Mouse (Mus musculus) thymus, adult 18-20 months (tissue): ENCODE results near the gene Zfp579.
A peak's percentile ranks its signal among the peaks of the same experiment; 100 is the strongest.
"Not testable (repeated sequence)": the region's sequence is repeated elsewhere in the genome, so short reads cannot be mapped to it uniquely, and the experiment has no call there.

ENCODE experiments used
- DNase-seq, 2 experiments: peaks; one replicate each; pipeline ENCODE4 v3.0.0; 2022; ENCODE audit warnings: mixed read lengths in 2 of 2

Gene Zfp579

DNA sequence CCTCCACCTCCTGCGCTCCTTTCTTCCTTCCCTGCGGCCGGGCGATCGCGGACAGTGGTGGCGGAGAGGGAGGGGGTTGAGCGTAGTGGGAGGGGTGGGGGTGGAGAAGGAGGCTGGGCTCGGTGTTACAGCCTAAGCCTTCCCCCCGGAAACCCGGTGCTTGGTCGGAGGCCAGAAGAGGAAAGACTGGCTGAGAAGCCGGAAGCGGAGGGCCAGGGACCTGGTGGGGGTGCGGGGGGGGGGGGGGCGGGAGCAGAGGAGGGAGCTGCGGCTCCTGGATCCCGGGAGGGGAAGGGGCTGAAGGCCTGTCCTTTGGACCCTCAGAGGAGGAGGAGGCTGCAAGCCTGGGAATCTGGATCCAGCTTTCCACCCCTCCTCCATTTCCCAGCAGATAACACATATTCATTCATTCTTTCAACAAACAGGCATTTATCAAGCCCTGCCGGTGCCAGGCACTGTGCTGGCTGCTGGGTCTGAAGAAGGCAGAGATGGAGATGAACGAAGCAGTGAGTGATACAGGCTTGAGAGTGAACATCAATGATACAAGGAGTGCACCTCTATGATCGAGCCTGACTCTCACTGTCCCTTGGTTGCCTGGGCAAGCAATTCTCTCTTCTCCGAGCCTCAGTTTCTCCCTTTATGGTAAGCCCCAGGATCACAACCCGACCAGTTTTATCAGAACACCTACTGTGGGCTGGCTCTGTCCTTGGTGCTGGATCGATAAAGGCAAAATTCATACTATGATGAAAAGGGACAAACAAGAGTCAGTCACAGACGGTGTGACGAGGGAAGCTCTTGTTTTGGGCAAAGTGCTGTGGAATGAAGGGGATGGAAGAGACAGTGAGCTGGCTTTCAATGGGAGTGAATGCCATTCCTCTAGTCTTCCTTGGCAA lies at the start of gene Zfp579:
TSS of gene Zfp579 (minus strand) at position 156 of the 893 bp plus-strand sequence.
- DNase-seq: peak; percentile 73 to 78

DNA sequence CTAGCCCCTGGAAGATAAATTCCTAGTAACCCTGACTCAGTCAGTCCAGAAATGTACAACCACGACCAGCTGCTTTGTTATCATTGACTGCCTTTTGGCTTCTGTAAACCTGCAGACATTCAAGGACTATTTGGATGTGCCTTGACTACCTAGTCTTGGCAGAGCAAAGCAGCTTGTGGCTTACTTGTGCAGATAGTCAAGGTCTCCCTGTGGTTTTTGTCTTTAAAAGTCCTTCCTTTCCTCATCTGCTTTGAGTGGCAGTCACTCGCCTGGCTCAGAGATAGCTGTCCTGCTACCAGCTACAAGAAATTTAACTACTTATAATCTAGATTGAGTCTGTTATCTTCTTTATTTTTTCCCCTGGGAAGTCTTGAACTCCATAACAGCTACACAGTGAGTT lies 49.0 kb upstream of the Zfp579 start:
- no peak for DNase-seq

DNA sequence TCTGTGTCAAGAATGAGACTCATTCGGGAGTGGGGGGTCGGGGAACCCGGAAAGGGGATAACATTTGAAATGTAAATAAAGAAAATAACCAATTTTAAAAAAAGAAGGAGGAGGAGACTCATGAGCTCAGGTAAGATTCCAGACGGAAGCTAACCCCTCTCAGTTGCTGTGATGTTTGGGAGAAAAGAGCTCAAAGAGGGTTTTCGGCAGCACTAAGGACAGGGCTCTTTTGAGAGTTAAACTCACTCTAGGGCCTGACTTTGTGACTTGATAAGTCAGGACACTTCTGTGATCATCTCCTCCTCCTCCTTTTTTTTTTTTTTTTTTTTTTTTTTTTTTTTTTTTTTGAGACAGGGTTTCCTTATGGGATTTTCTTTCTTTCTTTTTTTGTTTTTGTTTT lies 43.0 kb upstream of the Zfp579 start:
- DNase-seq: no peak

DNA sequence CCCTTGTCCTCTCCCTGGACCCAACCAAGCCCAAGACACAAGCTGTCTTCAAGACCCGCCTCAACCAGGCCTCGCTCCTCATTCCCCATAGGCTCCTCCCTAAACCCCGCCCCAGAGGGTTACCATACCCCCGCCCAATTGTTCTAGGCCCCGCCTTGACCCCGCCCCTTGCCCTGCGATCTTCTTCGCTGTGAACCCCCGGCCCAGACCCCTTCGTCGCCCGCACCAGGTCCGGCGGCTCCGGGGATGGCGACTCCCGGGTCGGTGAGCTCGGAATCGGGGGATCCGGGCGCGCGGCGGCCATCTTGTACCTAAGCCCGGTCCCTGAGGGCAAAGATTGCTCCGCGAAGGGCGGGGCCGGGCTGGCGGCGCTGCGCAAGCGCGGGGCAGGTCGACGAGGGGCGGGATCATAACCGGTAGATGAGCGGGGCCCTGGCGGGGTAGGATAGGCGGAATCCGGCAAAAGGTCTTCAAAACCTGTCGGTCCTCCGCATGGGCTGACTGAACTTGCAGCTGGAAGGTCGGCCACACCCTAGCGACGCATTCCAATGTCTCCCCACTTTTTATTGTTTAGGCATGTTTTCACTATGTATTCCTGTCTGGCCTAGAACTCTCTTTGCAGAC lies 42.3 kb upstream of the Zfp579 start, which contains the start of gene Zfp784:
TSS of gene Zfp784 (minus strand) at position 338 of the 624 bp plus-strand sequence.
- DNase-seq: peak; percentile 88 to 90

DNA sequence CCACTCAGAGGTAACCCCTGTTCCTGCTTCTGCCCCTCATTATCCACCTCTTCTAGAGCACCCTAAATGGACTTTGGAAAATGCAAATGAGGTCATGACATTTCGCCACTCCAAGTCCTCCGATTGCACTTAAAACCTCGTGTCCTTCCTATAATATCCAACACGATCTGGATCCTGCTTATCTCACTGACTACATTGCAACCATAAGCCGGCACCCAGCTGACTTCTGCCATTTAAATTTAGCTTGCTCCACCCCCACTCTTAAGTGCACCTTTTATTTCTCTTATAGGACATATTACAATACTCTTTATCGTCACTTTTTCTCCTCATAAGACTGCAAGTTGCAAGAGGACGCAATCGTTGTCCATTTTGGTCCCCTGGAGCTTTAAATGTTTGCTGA lies 41.5 kb upstream of the Zfp579 start:
- DNase-seq: no peak

DNA sequence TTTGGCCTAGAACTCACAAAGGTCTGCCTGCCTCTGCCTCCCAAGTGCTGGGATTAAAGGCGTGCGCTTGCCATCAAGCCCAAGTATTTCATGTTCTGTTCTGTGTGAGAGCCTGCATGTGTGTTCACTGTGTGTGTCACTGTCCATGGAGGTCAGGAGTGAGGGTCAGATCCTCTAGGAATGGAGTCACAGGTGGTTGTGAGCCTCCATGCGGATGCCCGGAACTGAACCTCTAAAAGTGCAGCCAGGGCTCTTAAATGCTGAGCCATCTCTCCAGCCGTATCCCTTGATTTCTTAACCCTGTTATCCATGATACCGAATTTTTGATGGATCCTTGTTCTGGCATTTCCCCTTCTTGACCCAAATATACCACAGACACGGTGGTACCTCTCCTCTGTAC lies 41.1 kb upstream of the Zfp579 start:
- DNase-seq: no peak

DNA sequence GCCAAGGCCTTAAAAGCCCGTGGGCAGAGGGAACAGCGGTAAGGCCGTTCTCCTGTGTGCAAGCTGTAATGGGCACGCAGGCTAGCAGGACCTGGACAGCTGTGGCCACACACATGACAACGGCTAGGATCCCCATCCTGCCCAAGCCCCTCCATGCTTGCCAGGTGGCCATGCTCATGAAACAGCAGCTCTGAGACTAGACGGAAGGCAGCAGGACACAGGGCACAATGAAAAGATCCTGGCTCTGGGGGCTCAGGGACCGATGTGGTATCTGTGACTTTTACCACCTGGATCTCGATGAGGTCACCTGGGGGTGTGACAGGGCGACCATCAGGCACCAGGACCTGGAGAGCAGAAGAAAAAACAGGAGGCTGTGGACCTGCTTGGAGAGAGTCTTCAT lies 40.2 kb upstream of the Zfp579 start:
- no peak for DNase-seq

DNA sequence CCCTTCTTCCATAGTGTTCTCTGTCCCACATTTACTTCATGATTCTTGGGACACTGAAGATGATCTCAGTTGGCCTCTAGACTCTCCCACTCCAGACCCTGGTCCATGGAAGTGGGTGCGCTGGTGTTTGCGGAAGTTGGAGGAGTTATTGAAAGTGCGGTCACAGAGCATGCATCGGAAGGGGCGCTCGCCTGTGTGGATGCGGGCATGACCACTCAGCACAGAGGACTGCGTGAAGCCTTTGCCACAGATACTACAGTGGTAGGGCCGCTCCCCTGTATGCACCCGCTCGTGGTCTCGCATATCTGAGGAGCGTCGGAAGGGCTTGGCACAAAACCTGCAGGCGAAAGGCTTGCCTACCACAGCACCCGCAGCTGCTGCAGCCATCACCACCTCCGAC lies 39.7 kb upstream of the Zfp579 start:
- DNase-seq: no peak

DNA sequence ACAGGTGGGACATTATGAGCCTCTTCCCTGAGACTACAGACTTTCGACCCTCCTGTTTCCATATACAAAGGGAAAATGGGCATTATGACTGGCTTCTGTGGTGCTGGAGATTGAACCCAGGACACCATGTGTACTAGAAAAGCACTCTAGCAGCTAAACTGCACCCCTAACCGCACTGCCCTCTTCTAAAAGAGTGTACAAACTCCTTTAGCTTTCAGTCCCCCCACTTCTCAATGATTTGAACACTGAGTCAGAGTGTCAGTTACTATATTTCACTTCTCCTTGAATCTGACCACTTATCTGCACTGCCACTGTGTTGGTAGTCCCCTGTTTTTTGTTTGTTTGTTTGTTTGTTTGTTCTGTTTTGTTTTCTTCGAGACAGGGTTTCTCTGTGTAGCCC lies 37.9 kb upstream of the Zfp579 start, which contains the start of gene 4632433K11Rik:
TSS of gene 4632433K11Rik (plus strand) at position 301 of the 400 bp plus-strand sequence.
- no peak for DNase-seq

DNA sequence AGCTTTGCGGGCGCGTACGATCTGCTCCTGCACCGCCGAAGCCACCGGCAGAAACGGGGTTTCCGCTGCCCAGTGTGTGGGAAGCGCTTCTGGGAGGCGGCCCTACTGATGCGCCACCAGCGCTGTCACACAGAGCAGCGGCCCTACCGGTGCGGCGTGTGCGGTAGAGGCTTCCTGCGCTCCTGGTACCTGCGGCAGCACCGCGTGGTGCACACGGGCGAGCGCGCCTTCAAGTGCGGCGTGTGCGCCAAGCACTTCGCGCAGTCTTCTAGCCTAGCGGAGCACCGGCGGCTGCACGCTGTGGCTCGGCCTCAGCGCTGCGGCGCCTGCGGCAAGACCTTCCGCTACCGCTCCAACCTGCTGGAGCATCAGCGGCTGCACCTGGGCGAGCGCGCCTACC lies 35.5 kb upstream of the Zfp579 start:
- DNase-seq: no peak

DNA sequence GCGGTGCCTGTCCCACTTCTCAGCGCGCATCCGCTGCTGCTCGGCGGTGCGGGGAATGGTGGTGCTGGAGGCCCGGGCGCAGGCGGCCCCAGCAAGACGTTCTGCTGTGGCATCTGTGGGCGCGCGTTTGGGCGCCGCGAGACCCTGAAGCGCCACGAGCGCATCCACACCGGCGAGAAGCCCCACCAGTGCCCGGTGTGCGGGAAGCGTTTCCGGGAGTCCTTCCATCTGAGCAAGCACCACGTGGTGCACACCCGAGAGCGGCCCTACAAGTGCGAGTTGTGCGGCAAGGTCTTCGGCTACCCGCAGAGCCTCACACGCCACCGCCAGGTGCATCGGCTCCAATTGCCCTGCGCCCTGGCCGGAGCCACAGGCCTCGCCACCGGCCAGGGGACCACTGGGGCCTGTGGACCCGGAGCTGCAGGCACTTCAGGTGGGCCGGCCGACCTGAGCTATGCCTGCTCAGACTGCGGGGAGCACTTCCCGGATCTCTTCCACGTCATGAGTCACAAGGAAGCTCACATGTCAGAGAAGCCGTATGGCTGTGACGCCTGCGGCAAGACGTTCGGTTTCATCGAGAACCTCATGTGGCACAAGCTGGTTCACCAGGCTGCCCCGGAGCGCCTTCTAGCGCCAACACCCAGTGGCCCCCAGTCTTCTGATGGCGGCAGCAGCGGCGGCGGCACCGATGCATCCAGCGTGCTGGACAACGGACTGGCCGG lies 34.8 kb upstream of the Zfp579 start:
- no peak for DNase-seq

DNA sequence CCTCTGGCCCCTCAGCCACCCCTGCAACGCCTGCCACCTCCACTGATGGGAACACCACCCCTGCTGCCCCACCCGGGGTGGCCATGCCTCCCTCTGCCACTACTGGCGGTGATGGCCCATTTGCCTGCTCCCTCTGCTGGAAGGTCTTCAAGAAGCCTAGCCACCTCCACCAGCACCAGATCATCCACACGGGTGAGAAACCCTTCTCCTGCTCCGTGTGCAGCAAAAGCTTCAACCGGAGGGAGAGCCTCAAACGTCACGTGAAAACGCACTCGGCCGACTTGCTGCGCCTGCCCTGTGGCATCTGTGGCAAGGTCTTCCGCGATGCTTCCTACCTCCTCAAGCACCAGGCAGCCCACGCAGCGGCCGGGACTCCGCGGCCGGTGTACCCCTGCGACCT lies 34.0 kb upstream of the Zfp579 start:
- no peak for DNase-seq

DNA sequence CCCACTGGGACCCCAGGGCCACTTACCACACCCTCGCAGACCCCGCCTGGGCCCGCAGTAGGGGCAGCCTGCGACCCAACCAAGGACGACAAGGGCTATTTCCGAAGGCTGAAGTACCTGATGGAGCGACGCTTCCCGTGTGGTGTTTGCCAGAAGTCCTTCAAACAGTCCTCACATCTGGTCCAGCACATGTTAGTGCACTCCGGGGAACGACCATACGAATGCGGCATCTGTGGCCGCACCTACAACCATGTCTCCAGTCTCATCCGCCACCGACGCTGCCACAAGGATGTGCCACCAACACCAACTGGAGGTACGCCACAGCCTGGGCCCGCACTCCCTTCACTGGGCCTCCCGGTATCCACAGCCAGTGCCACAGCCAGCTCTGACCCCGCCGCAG lies 33.6 kb upstream of the Zfp579 start:
- DNase-seq: no peak

DNA sequence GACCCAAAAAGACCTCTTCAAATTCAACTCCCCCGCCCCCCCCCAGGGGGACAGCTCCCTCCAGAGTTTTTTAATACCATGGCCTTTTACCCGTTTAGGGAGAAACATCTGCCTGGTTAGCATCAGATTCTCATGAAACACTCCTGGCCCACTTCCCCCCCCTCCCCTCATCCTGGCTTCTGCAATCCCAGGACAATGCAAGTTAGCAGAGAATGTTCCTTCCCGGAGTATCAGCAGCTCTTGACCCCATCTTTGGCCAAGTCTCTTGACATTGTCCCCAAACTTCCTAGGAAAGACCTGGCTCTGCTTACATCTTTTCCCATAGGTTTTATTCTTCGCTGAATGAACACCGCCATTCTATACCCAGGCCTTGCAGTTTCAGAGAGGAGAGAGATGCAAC lies 25.2 kb upstream of the Zfp579 start:
- DNase-seq: no peak

DNA sequence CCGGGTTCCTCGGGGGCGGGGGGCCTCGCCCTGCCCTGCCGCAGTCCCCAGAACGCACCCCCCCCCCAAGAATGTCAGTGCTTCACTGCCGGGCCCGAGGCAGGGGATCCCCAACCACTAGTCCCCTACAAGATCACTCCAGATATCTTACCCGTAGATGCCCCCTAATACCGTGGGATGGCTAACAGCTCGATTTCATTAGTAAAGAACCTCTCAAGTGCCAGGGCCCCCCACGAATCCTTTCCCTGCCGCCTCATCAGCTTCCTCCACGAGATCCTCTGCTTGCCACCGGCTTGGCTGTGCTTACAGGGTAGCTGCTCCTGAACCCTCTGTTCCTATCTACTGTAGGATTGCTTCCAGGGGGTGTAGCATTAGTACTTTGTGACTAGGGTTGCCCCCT lies 24.7 kb upstream of the Zfp579 start:
- no peak for DNase-seq

DNA sequence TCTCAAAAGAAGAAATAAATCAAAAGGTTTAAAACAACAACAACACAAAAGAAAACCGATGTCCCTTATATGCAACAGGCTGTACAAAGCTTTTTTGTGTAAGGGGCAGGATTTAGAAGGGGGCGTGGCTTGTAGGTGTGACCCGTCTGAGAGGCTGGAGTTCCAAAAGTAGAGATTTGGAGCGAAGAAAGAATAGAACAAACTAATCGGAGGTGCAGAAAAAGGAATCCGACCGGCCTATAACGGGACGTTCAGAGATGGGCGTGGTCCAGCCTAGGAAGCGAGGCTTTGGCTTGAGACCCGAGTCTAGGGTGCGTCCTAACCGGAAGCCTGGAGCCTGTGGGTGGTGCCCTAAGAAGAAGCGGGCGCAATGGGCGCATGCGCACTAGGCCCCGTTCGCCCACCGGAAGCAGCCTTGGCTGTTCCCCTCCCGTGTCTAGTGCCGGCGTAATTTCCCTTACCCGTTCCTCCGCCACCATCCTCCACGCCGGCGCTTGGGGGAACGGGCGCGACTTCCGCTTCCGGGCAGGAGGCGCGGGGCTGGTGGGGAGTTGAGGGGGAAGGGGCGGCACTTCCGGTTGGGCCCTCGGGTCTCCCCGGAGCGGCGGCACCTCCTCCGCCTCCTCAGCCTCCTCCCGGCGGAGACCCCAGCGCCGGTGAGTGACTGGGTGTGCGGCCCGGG lies 24.2 kb upstream of the Zfp579 start, which contains the start of the genes Zfp865 and Ccdc106:
TSS of gene Zfp865 (plus strand) at position 377 of the 682 bp plus-strand sequence.
TSS of gene Ccdc106 (plus strand) at position 554 of the 682 bp plus-strand sequence.
- DNase-seq: peak; percentile 100

DNA sequence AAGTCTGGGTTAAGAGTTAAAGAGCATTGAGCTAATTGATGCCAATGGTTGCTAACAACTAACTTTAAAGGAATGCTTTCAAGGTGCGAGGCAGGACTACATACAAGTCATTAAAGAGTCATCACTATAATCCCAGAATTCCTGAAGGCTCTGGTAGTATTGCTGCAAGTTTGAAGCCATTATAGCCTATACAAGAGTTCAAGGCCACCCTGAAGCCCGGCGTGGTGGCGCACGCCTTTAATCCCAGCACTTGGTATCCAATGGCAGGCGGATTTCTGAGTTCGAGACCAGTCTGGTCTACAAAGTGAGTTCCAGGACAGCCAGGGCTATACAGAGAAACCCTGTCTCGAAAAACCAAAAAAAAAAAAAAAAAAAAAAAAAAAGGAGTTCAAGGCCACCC lies 23.6 kb upstream of the Zfp579 start:
- DNase-seq: not testable (repeated sequence)

DNA sequence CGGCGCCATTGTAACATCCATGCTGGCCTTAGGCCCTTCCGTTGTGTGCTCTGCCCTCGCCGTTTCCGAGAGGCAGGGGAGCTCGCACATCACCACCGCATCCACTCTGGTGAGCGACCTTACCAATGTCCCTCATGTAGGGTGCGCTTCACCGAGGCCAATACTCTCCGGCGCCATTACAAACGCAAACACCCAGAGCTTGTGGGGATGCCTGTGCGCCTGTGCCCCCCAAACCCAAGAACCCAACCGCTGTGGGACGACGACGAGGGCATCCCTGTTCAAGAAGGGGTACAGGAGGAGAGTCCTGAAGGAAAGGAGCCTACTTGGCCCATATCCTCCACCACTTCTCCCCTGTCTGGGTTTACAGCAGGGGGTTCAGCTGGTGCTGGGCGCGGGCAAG lies 22.0 kb upstream of the Zfp579 start:
- DNase-seq: no peak

DNA sequence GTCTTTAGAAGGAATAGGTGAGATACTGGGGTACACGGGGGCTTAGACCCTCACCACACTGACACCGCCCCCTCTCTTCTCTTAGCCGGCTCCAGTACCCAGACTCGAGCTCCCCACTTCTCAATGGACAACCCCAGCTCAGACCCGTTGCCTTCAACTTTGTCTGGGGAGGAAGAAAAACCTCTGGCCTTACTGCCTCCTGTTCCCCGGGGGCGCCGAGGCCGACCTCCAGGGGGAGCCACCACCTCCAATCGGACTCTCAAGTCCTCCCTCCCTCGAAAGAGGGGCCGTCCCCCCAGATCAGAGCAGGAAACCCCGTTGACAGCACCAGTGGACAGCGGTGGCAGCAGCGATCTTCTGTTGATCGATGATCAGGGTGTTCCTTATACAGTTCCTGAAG lies 21.4 kb upstream of the Zfp579 start:
- peak in 1 of 2 experiments; percentile 42 for DNase-seq

DNA sequence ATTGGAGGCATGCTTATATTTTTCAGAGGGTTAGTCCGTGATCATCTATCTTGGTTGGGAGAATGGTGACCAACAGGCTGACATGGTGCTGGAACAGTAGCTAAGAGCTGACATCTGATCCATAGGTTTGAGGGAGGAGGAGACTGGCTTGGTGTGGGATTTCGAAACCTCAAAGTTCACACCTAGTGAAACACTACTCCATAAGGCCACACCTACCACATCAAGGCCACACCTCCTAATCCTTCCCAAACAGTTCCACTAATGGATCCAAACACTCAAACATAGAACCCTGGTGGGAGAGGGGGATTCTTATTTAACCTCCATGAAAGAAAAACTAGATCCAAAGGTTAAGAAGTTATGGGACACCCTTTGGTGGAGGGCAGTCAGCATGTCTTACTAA lies 21.0 kb upstream of the Zfp579 start:
- DNase-seq: no peak

DNA sequence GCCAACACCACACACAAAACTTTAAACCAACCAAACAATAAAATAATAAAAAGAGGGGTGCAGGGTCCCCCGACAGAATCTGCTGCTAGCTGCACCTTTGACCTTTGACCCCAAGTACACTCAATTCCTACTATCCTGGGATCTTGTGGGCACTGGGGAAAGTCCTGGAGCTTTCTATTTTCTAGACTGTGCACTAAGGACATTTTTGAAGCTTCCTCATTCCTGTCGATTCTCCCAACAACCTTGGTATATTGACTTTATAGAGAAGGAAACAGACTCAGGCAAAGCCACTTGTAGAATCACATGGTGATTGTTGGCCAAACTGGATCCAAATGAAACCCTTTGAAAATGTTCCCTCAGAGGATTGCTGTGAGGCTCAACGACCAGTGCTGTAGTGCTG lies 20.1 kb upstream of the Zfp579 start:
- DNase-seq: no peak

DNA sequence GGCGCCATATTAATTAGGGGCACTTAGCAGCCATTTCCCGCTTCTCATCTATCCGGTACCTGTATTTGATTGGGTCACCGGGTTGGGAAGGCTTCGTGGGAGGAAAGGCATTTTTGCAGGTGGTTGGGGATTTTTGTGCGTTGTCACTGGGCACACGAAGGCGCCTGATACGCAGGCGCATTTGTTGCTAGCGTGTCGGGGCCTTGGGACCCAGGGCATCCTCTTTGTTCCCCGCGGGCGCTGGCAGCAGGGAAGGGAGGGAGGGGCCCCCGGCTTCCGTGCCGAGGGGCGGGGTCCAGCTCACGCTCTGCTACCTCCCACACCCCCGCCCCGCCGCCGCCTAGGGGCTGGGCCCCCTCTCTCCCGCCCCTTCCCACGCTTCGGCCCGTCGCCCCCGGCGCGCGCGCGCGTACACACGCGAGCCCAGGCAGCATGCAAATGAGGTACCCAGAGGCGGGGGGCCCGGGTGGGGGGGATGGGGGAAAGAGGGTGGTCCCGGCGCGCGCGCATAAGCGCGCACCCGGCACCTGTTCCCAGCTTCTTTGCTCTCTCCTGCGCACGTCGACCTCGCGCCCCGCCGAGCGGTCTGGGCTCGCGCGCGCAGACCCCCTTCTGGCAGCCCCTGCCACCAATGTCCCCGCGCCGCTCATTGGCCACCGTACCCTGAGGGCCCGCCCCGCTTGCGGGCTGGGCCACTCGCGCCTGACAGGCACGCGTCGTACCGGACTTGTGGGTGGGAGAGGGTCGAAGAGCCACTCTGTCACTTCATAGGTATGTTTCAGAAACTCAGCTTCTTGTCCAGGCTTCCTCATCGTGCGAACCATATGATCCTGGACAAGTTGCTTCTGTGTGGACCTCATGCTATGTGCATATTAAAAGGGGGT lies 19.4 kb upstream of the Zfp579 start, which contains the start of gene Gm44973:
TSS of gene Gm44973 (plus strand) at position 379 of the 884 bp plus-strand sequence.
- DNase-seq: peak; percentile 92 to 93
